In the genomic region with DNA sequence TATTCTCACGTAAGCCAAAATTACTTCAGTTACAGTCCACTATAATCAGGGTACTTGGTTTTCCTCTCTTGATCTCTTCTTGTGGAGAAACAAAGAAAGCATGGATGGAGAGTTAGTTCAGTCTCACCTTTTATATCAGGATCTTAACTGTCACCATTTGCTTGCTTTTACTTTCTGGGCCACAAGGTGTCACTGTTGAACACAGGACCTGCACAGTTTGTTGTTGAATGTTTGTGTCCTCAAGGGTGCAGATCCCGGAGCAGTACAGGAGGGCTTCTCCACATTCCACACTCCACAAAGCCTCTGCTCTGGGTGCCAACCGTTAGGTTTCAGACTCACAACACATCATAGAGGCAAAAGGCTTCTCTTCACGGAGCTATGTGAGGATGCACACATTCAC, we compare ENCODE assay signal across 9 mouse cellular contexts.
DNase-seq lines count a peak whose midpoint lies in the region; ATAC-seq and TF ChIP-seq lines count a peak whose summit lies in the region.
"Had no signal": no experiment of that assay in that cellular context is flagged by ENCODE, and none has a peak within 500 bp of the region (broad histone marks: within the 10 kb centered on the region; RNA-seq: fewer than 3 reads in every experiment).

No protein-coding gene starts in this region.

- TF ChIP-seq CTCF in forebrain, postnatal 0 days (IDR thresholded peaks at IDR 0.05; ENCODE audit: low read depth), result peak; percentile 62
- peak; percentile 23; the same call in 1 of the 2 replicates for TF ChIP-seq CTCF in lung, adult 2 months (IDR thresholded peaks at IDR 0.05; ENCODE audit: insufficient read depth, low read length)

- 0 out of 2 replicates have a peak, but pooled peaks cover 1% of the 10 kb centered on the region for H3K4me1 ChIP-seq in forebrain, postnatal 0 days (ENCODE audit: insufficient read depth)
- H3K4me1 ChIP-seq in forebrain, embryonic 10.5 days, result peaks cover 5% of the 10 kb centered on the region
- no peaks in the 10 kb centered on the region for H3K4me1 ChIP-seq in lung, adult 2 months (ENCODE audit: control insufficient read depth, insufficient read depth, low read length)

- intact Hi-C loops in left cerebral cortex, postnatal 4 days (cut with DNase I), result loop anchor here (5.0 kb wide), 1 partner anchor 691 kb away; no protein-coding TSS in a partner anchor

- no peak overlapping the region for H3K4me2 ChIP-seq in forebrain, postnatal 0 days (ENCODE audit: low read depth)

- no peaks in the 10 kb centered on the region for H3K27me3 ChIP-seq in forebrain, postnatal 0 days (ENCODE audit: insufficient read depth, low read length)
- H3K27me3 ChIP-seq in forebrain, embryonic 10.5 days (ENCODE audit: poor library complexity, severe bottlenecking), result peaks cover 17% of the 10 kb centered on the region

- H3K36me3 ChIP-seq in forebrain, postnatal 0 days (ENCODE audit: insufficient read depth), result no peaks in the 10 kb centered on the region
- H3K36me3 ChIP-seq in forebrain, embryonic 10.5 days (replicated peaks), result no peaks in the 10 kb centered on the region

- ATAC-seq in forebrain, postnatal 0 days, result no peak
- ATAC-seq: forebrain, embryonic 14.5 days had no signal

- no peak for TF ChIP-seq POLR2A in lung, adult 2 months (IDR thresholded peaks at IDR 0.05; ENCODE audit: borderline replicate concordance, extremely low read depth, low read depth, low read length)

- H3K9ac ChIP-seq in forebrain, postnatal 0 days, result no peak overlapping the region

- H3K4me3 ChIP-seq in forebrain, postnatal 0 days (ENCODE audit: low read depth, low read length), result no peak overlapping the region
- H3K4me3 ChIP-seq in forebrain, embryonic 10.5 days, result no peak overlapping the region
- H3K4me3 ChIP-seq in lung, adult 2 months (replicated peaks; ENCODE audit: extremely low read depth, low read depth, low read length), result no peak overlapping the region

- H3K9me3 ChIP-seq in forebrain, postnatal 0 days (ENCODE audit: low read length), result no peaks in the 10 kb centered on the region
- peaks cover 6% of the 10 kb centered on the region for H3K9me3 ChIP-seq in forebrain, embryonic 10.5 days

- DNase-seq in forebrain, postnatal 0 days, result peak; percentile 41
- DNase-seq in forebrain, embryonic 10.5 days (ENCODE audit: extremely low spot score, low spot score), result no peak
- DNase-seq in lung, adult 2 months, result peak; percentile 23
- no peak for DNase-seq in lung, postnatal 4 days
- peak; percentile 79 for DNase-seq in ZHBTc4 (ENCODE audit: low read depth, low spot score)
- peak; percentile 40 for DNase-seq in mesoderm, embryonic 11.5 days (ENCODE audit: low read depth, low spot score)
- no peak for DNase-seq in left cerebral cortex, postnatal 4 days
- no peak for DNase-seq in urinary bladder, postnatal 4 days (ENCODE audit: low spot score in 2 of 2)

- no peak overlapping the region for H3K27ac ChIP-seq in forebrain, postnatal 0 days (ENCODE audit: low read depth, low read length)
- no peak overlapping the region for H3K27ac ChIP-seq in forebrain, embryonic 10.5 days

- 75% methylated on average over 4 of the region's 4 CpGs for WGBS in forebrain, postnatal 0 days
- WGBS in forebrain, embryonic 10.5 days, result 74% methylated on average over 4 of the region's 4 CpGs
- WGBS in lung, adult 2 months, result 69% methylated on average over 4 of the region's 4 CpGs

Comparison
In these comparisons a context has a peak if more than half of its experiments do, and no peak if none do; other contexts are left out.
1. DNase-seq: peak in forebrain, postnatal 0 days (single experiment), lung, adult 2 months (single experiment), ZHBTc4 (single experiment) and mesoderm, embryonic 11.5 days (single experiment); none in forebrain, embryonic 10.5 days (single experiment), lung, postnatal 4 days (0 of 2), left cerebral cortex, postnatal 4 days (single experiment) and urinary bladder, postnatal 4 days (0 of 2).